Mouse (Mus musculus) bone marrow macrophage, adult 2 months (primary cell): Measurements from ENCODE around the gene Ap1s1. TPM values are rescaled to one million over a fixed set of nuclear protein-coding genes. Genes with fewer than 3 reads are reported as not detected.
A peak's percentile ranks its signal among the peaks of the same experiment; 100 is the strongest.

ENCODE experiments used
- H3K27ac ChIP-seq: 2 replicates; pipeline ENCODE4 v1.5.1; 2012; ENCODE audit warnings: low read depth, low read length; ENCODE audit not compliant: insufficient read depth
- H3K4me1 ChIP-seq: 2 replicates; pipeline ENCODE4 v1.6.1; 2012; ENCODE audit warnings: low read length; ENCODE audit not compliant: control insufficient read depth, insufficient read depth
- H3K4me3 ChIP-seq: 2 replicates; pipeline ENCODE4 v1.5.1; 2012; ENCODE audit warnings: mild to moderate bottlenecking, low read length, moderate library complexity; ENCODE audit not compliant: insufficient read depth
- CTCF ChIP-seq: IDR thresholded peaks from 2 replicates; pipeline ENCODE4 v1.5.1; 2012; ENCODE audit warnings: low read depth, mild to moderate bottlenecking, low read length, moderate library complexity
- POLR2A ChIP-seq: IDR thresholded peaks from 2 replicates; pipeline ENCODE4 v1.6.1; 2012; ENCODE audit warnings: mild to moderate bottlenecking, low read depth, low read length, borderline replicate concordance
- polyA plus RNA-seq: library from polyadenylated mRNA; stranded (reverse); fragments of >200 nt; gene quantifications from 2 replicates; pipeline ENCODE4 v1.2.4, GENCODE M21; 2012; ENCODE audit not compliant: missing spikeins, insufficient read depth, insufficient read length

Gene Ap1s1
- polyA plus RNA-seq, 1 experiment, result 96.8 TPM

- peaks cover 18% of the 10 kb centered on the region for H3K4me1 ChIP-seq
- no peak overlapping the region for H3K27ac ChIP-seq
- TF ChIP-seq CTCF (no peak), POLR2A (no peak)
- H3K4me3 ChIP-seq, result no peak overlapping the region
Measured at GRCm38 (mm10) chr5:137065923-137066322, 20.0 kb upstream of the Ap1s1 start.

GRCm38 (mm10) chr5:137065454-137065853 lies 19.5 kb upstream of the Ap1s1 start:
- no peak overlapping the region for H3K27ac ChIP-seq
- H3K4me3 ChIP-seq, result no peak overlapping the region
- H3K4me1 ChIP-seq, result peaks cover 18% of the 10 kb centered on the region
- no peak for TF ChIP-seq CTCF
- no peak for TF ChIP-seq POLR2A

GRCm38 (mm10) chr5:137062601-137063000 lies 16.7 kb upstream of the Ap1s1 start:
- no peak for TF ChIP-seq CTCF
- no peak for TF ChIP-seq POLR2A
- Histone ChIP-seq H3K4me1 (peaks cover 12% of the 10 kb centered on the region), H3K4me3 (no peak overlapping the region), H3K27ac (no peak overlapping the region)

GRCm38 (mm10) chr5:137061809-137062481 lies 16.0 kb upstream of the Ap1s1 start:
- H3K4me3 ChIP-seq, result no peak overlapping the region
- peaks cover 12% of the 10 kb centered on the region for H3K4me1 ChIP-seq
- H3K27ac ChIP-seq, result no peak overlapping the region
- TF ChIP-seq POLR2A (no peak), CTCF (peak; percentile 32; the same call in 1 of the 2 replicates)

GRCm38 (mm10) chr5:137054873-137055272 lies 8.9 kb upstream of the Ap1s1 start:
- H3K27ac ChIP-seq, result no peak overlapping the region
- peaks cover 11% of the 10 kb centered on the region for H3K4me1 ChIP-seq
- TF ChIP-seq POLR2A (no peak), CTCF (no peak)
- no peak overlapping the region for H3K4me3 ChIP-seq

GRCm38 (mm10) chr5:137054299-137054698 lies 8.4 kb upstream of the Ap1s1 start:
- Histone ChIP-seq H3K4me3 (no peak overlapping the region), H3K4me1 (peaks cover 14% of the 10 kb centered on the region), H3K27ac (no peak overlapping the region)
- TF ChIP-seq POLR2A (no peak), CTCF (no peak)

- H3K4me1 ChIP-seq, result peaks cover 24% of the 10 kb centered on the region
- H3K4me3 ChIP-seq, result no peak overlapping the region
- no peak for TF ChIP-seq CTCF
- TF ChIP-seq POLR2A, result no peak
- H3K27ac ChIP-seq, result no peak overlapping the region
Measured at GRCm38 (mm10) chr5:137051914-137052505, 6.1 kb upstream of the Ap1s1 start.

- TF ChIP-seq POLR2A (no peak), CTCF (no peak)
- H3K4me1 ChIP-seq, result peaks cover 30% of the 10 kb centered on the region
- no peak overlapping the region for H3K27ac ChIP-seq
- no peak overlapping the region for H3K4me3 ChIP-seq
Measured at GRCm38 (mm10) chr5:137051125-137051524, 5.2 kb upstream of the Ap1s1 start.

GRCm38 (mm10) chr5:137046991-137047390 lies 1.1 kb upstream of the Ap1s1 start:
- no peak for TF ChIP-seq POLR2A
- no peak for TF ChIP-seq CTCF
- Histone ChIP-seq H3K27ac (no peak overlapping the region), H3K4me3 (no peak overlapping the region), H3K4me1 (peaks cover 25% of the 10 kb centered on the region)

GRCm38 (mm10) chr5:137046324-137046718 lies 386 bp upstream of the Ap1s1 start:
- TF ChIP-seq CTCF (no peak), POLR2A (no peak)
- no peak overlapping the region for H3K27ac ChIP-seq
- H3K4me3 ChIP-seq, result peak overlapping the region; percentile 28
- peaks cover 23% of the 10 kb centered on the region for H3K4me1 ChIP-seq
